9 mouse cellular contexts compared by ENCODE assay signal in genomic region chr11:104379635-104380034, GRCm38 (mm10).
DNase-seq lines count a peak whose midpoint lies in the region; ATAC-seq lines count a peak whose summit lies in the region.
"Had no signal": no experiment of that assay in that cellular context is flagged by ENCODE, and none has a peak within 500 bp of the region (broad histone marks: within the 10 kb centered on the region; RNA-seq: fewer than 3 reads in every experiment).

No protein-coding gene starts in this region.

- H3K27me3 ChIP-seq in hindbrain, embryonic 14.5 days (ENCODE audit: control insufficient read depth, insufficient read depth, low read length): no peaks in the 10 kb centered on the region
- H3K27me3 ChIP-seq: liver, embryonic 15.5 days had no signal

- WGBS in hindbrain, embryonic 14.5 days: 83% methylated on average over 1 of the region's 1 CpGs

- H3K4me1 ChIP-seq in hindbrain, embryonic 14.5 days (replicated peaks; ENCODE audit: control insufficient read depth, insufficient read depth, low read length): no peaks in the 10 kb centered on the region

- no peak overlapping the region for H3K4me3 ChIP-seq in hindbrain, embryonic 14.5 days (replicated peaks; ENCODE audit: low read length)
- H3K4me3 ChIP-seq: liver, embryonic 15.5 days had no signal

- H3K9me3 ChIP-seq in hindbrain, embryonic 14.5 days (ENCODE audit: control insufficient read depth, low read length): no peaks in the 10 kb centered on the region
- H3K9me3 ChIP-seq: liver, embryonic 15.5 days had no signal

- peaks cover 7% of the 10 kb centered on the region; the same call in 1 of the 2 replicates for H3K36me3 ChIP-seq in hindbrain, embryonic 14.5 days (replicated peaks; ENCODE audit: control insufficient read depth, insufficient read depth)

- no peak for ATAC-seq in hindbrain, embryonic 14.5 days (ENCODE audit: low FRiP score)

- H3K27ac ChIP-seq in hindbrain, embryonic 14.5 days: no peak overlapping the region
- H3K27ac ChIP-seq: liver, embryonic 15.5 days had no signal

- peak; percentile 31 for DNase-seq in adrenal gland, postnatal 14 days
- DNase-seq in adrenal gland, adult 18-20 months (ENCODE audit: low spot score in 2 of 2): no peak
- DNase-seq in kidney, postnatal 14 days: peak; percentile 25
- DNase-seq in kidney, adult 8-10 months: no peak
- peak; percentile 42 for DNase-seq in R1 (ENCODE audit: low read depth, low spot score)
- DNase-seq in lung, postnatal 36 days: peak; percentile 50
- DNase-seq in hindbrain, embryonic 14.5 days (ENCODE audit: low spot score): no peak
- DNase-seq in gastrocnemius, adult 18-20 months (ENCODE audit: low spot score): no peak

- no peak overlapping the region for H3K9ac ChIP-seq in hindbrain, embryonic 14.5 days
- H3K9ac ChIP-seq: liver, embryonic 15.5 days had no signal

- no peak overlapping the region for H3K4me2 ChIP-seq in hindbrain, embryonic 14.5 days (replicated peaks)
- H3K4me2 ChIP-seq: liver, embryonic 15.5 days had no signal

Comparison
In these comparisons a context has a peak if more than half of its experiments do, and no peak if none do; other contexts are left out.
1. DNase-seq: peak in adrenal gland, postnatal 14 days (single experiment), kidney, postnatal 14 days (single experiment), R1 (single experiment) and lung, postnatal 36 days (single experiment); none in adrenal gland, adult 18-20 months (0 of 2), kidney, adult 8-10 months (0 of 2), hindbrain, embryonic 14.5 days (single experiment) and gastrocnemius, adult 18-20 months (single experiment).